Mouse (Mus musculus) heart, adult 11 months (tissue): ENCODE results near the gene Hid1.

Experiments used
- DNase-seq: peaks from one replicate; pipeline ENCODE4 v3.0.0; 2022

Gene Hid1

GRCm38 (mm10) chr11:115335223-115335622, 32.3 kb downstream of the Hid1 start:
- DNase-seq, result no peak

- DNase-seq, result no peak
Observed at GRCm38 (mm10) chr11:115334531-115334930, 33.0 kb downstream of the Hid1 start, which contains the start of gene Otop3. Otop3 (plus strand) TSS chr11:115334731.

GRCm38 (mm10) chr11:115329339-115329738, 38.2 kb downstream of the Hid1 start:
- no peak for DNase-seq

GRCm38 (mm10) chr11:115326730-115327129, 40.8 kb downstream of the Hid1 start:
- DNase-seq, result no peak

- no peak for DNase-seq
Observed at GRCm38 (mm10) chr11:115323354-115323753, 44.2 kb downstream of the Hid1 start.

- DNase-seq, result no peak
Observed at GRCm38 (mm10) chr11:115321906-115322693, 45.5 kb downstream of the Hid1 start, which contains the start of gene Ush1g. Ush1g (minus strand) TSS chr11:115322041.

GRCm38 (mm10) chr11:115319704-115320383, 47.7 kb downstream of the Hid1 start:
- DNase-seq, result peak; percentile 89

- DNase-seq, result peak; percentile 83
Observed at GRCm38 (mm10) chr11:115318245-115319027, 49.1 kb downstream of the Hid1 start.

- DNase-seq, result peak; percentile 87
Observed at GRCm38 (mm10) chr11:115317204-115317603, 50.4 kb downstream of the Hid1 start.

GRCm38 (mm10) chr11:115314249-115314648, 53.3 kb downstream of the Hid1 start:
- DNase-seq, result peak; percentile 83

- DNase-seq, result no peak
Observed at GRCm38 (mm10) chr11:115308781-115309180, 58.8 kb downstream of the Hid1 start.

GRCm38 (mm10) chr11:115306863-115307262, 60.7 kb downstream of the Hid1 start, which contains the start of gene Otop2:
Otop2 (plus strand) TSS chr11:115307163.
- DNase-seq, result no peak

GRCm38 (mm10) chr11:115303167-115303566, 64.4 kb downstream of the Hid1 start:
- peak; percentile 89 for DNase-seq

GRCm38 (mm10) chr11:115301351-115301750, 66.2 kb downstream of the Hid1 start:
- no peak for DNase-seq

- DNase-seq, result no peak
Observed at GRCm38 (mm10) chr11:115300745-115301144, 66.8 kb downstream of the Hid1 start.

- DNase-seq, result peak; percentile 86
Observed at GRCm38 (mm10) chr11:115298160-115298559, 69.4 kb downstream of the Hid1 start.
